Mouse (Mus musculus): ENCODE data around the gene Arhgef15.

DNA sequence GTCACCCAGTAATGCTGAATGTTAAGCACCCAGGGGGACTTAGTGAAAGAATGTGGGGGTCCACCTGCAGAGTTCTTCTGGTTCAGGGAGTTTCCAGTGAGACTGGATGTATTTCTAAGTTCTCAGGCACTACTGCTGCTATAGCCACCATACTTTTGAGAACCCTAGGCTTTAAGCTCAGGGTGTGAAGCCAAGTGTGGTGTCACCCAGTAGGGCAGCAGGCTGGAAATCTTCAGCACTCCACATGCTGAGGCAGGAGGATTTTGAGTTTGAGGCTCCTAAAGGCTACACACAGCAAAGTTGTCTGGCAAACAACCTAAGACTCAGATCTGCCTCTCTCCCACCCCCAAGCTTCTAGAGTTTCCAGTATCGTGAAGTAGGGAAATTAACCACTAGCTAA lies 9.3 kb upstream of the Arhgef15 start:
- TF ChIP-seq CTCF (IDR thresholded peaks at IDR 0.05; ENCODE audit: control insufficient read depth, insufficient read depth, insufficient replicate concordance, low read depth, low read length) = no peak
- TF ChIP-seq POLR2A (IDR thresholded peaks at IDR 0.05; ENCODE audit: control insufficient read depth, low read depth, low read length) = no peak

All from testis, adult 2 months (tissue).